ENCODE assay signal across 20 mouse cellular contexts in the genomic region with DNA sequence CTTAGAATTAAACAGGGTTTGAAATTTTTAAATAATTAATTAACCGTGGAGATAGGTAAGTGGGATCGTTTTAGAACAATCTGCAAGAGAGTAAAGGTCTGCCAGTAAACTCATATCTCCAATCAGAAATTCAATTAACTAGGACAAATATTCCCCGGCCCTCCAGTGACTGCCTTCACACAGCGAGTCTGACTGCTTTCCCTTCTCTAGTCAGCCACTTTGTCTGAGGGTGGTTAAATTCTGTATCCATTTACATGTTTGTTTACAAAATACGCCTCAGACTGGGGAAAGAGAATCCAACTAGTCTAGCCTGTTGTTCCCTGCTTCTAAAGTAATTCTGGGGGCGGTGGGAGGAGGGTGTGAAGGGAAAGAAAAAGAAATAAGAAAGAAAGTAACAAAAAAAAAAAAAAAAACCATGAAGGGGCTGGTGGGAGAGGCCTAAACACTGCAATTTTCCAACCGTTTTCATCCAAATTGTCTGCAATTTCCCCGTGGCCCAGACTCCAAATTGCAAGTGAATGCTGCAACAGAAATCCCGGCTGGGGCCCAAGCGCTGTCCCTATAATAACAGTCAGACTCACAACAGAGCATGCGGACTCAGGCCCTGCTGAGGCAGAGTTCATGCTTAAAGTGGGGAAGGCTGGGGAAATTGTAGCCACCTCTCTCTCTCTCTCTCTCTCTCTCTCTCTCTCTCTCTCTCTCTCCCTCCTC.
DNase-seq lines count a peak whose midpoint lies in the region; ATAC-seq and TF ChIP-seq lines count a peak whose summit lies in the region.
"Had no signal": no experiment of that assay in that cellular context is flagged by ENCODE, and none has a peak within 500 bp of the region (broad histone marks: within the 10 kb centered on the region; RNA-seq: fewer than 3 reads in every experiment).

No protein-coding gene starts in this region.

- no peak for TF ChIP-seq EP300 in liver, postnatal 0 days (IDR thresholded peaks at IDR 0.05; ENCODE audit: low read depth)

- peak; percentile 22 for DNase-seq in heart, adult 11 months
- no peak for DNase-seq in heart, postnatal 36 days
- DNase-seq in neural tube, embryonic 10.5 days (ENCODE audit: extremely low spot score, low spot score): no peak
- DNase-seq in left cerebral cortex, adult 18-20 months (ENCODE audit: low spot score in 2 of 2): no peak
- DNase-seq in liver, postnatal 0 days: no peak
- DNase-seq: adrenal gland, postnatal 14 days; B cell, adult 2 months; cerebellum, adult 9-10 months; retina, postnatal 1 day; thymus, adult 18-20 months had no signal

- H3K27me3 ChIP-seq in neural tube, embryonic 13.5 days: 0 out of 2 replicates have a peak, but pooled peaks cover 4% of the 10 kb centered on the region
- no peaks in the 10 kb centered on the region for H3K27me3 ChIP-seq in embryonic facial prominence, embryonic 12.5 days
- no peaks in the 10 kb centered on the region for H3K27me3 ChIP-seq in liver, postnatal 0 days (ENCODE audit: insufficient read depth, low read length)
- H3K27me3 ChIP-seq: heart, embryonic 12.5 days; liver, embryonic 12.5 days had no signal

- no peaks in the 10 kb centered on the region for H3K9me3 ChIP-seq in neural tube, embryonic 13.5 days
- H3K9me3 ChIP-seq in embryonic facial prominence, embryonic 12.5 days: no peaks in the 10 kb centered on the region
- H3K9me3 ChIP-seq in liver, postnatal 0 days (ENCODE audit: low read length): no peaks in the 10 kb centered on the region
- H3K9me3 ChIP-seq: heart, embryonic 12.5 days; limb, embryonic 10.5 days; liver, embryonic 12.5 days had no signal

- 30% methylated on average over 11 of the region's 11 CpGs for WGBS in neural tube, embryonic 13.5 days
- WGBS in embryonic facial prominence, embryonic 12.5 days: 17% methylated on average over 11 of the region's 11 CpGs
- 53% methylated on average over 11 of the region's 11 CpGs for WGBS in liver, postnatal 0 days (ENCODE audit: insufficient replicate concordance)

- no peaks in the 10 kb centered on the region for H3K36me3 ChIP-seq in neural tube, embryonic 13.5 days
- H3K36me3 ChIP-seq in embryonic facial prominence, embryonic 12.5 days: no peaks in the 10 kb centered on the region
- no peaks in the 10 kb centered on the region for H3K36me3 ChIP-seq in liver, postnatal 0 days (replicated peaks; ENCODE audit: insufficient read depth, low read length)
- H3K36me3 ChIP-seq: heart, embryonic 12.5 days; limb, embryonic 10.5 days; liver, embryonic 12.5 days had no signal

- ATAC-seq in neural tube, embryonic 13.5 days (ENCODE audit: low read depth): no peak
- ATAC-seq in embryonic facial prominence, embryonic 12.5 days (ENCODE audit: insufficient number of reproducible peaks, insufficient read depth, low FRiP score, low TSS enrichment): peak; percentile 52; the same call in 1 of the 2 replicates
- ATAC-seq in liver, postnatal 0 days: no peak
- ATAC-seq: activated CD4-positive, CD25-positive, alpha-beta regulatory T cell, adult 4 months; intestine, postnatal 0 days; liver, embryonic 12.5 days; lung, postnatal 0 days had no signal

- no peak overlapping the region for H3K9ac ChIP-seq in neural tube, embryonic 13.5 days
- H3K9ac ChIP-seq in embryonic facial prominence, embryonic 12.5 days: no peak overlapping the region
- H3K9ac ChIP-seq in liver, postnatal 0 days (replicated peaks): no peak overlapping the region
- H3K9ac ChIP-seq: heart, embryonic 12.5 days; liver, embryonic 12.5 days had no signal

- no peak for TF ChIP-seq CTCF in liver, postnatal 0 days (IDR thresholded peaks at IDR 0.05; ENCODE audit: low read depth)

- peak overlapping the region; percentile 16; the same call in 1 of the 2 replicates for H3K4me2 ChIP-seq in neural tube, embryonic 13.5 days
- no peak overlapping the region for H3K4me2 ChIP-seq in embryonic facial prominence, embryonic 12.5 days (replicated peaks)
- H3K4me2 ChIP-seq in liver, postnatal 0 days (ENCODE audit: low read depth, low read length): no peak overlapping the region
- H3K4me2 ChIP-seq: heart, embryonic 12.5 days; liver, embryonic 12.5 days had no signal

- H3K4me3 ChIP-seq in neural tube, embryonic 13.5 days: no peak overlapping the region
- no peak overlapping the region for H3K4me3 ChIP-seq in embryonic facial prominence, embryonic 12.5 days
- no peak overlapping the region for H3K4me3 ChIP-seq in liver, postnatal 0 days (ENCODE audit: low read depth, low read length)
- H3K4me3 ChIP-seq: heart, embryonic 12.5 days; layer of hippocampus, adult 2 months; limb, embryonic 10.5 days; liver, embryonic 12.5 days had no signal

- H3K4me1 ChIP-seq in neural tube, embryonic 13.5 days (replicated peaks): peaks cover 22% of the 10 kb centered on the region
- H3K4me1 ChIP-seq in embryonic facial prominence, embryonic 12.5 days: no peaks in the 10 kb centered on the region
- no peaks in the 10 kb centered on the region for H3K4me1 ChIP-seq in liver, postnatal 0 days (ENCODE audit: insufficient read depth)
- H3K4me1 ChIP-seq: heart, embryonic 12.5 days; liver, embryonic 12.5 days had no signal

- intact Hi-C loops in heart, postnatal 36 days (cut with DNase I): no loop called here

- no peak overlapping the region; the same call in none of the 2 replicates for H3K27ac ChIP-seq in neural tube, embryonic 13.5 days (replicated peaks)
- H3K27ac ChIP-seq in embryonic facial prominence, embryonic 12.5 days: peak overlapping the region; percentile 73; the same call in 1 of the 2 replicates
- H3K27ac ChIP-seq in liver, postnatal 0 days (ENCODE audit: low read depth): no peak overlapping the region
- H3K27ac ChIP-seq: kidney, postnatal 0 days; layer of hippocampus, adult 2 months; limb, embryonic 10.5 days; liver, embryonic 12.5 days had no signal
